ENCODE assay signal across 13 mouse cellular contexts in the genomic region with DNA sequence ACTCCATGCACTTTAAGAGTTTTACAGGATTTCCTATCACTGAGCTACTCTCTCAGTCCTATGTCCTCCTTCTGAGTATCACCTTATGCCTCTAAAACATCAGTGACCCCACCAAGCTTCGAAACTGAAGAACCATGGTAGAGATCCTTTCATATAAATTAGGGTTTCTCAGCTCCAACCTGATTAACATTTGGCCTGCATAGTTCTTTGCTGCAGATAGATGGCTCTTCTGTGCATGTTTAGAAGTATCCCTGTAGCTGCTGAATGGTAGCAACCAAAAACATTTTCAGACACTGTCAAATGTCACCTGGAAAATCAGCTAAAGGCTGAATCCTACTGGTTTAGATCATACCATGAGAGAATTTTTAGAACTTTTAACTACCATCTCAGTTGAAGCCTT. TPM values are rescaled to one million over a fixed set of nuclear protein-coding genes. Genes with fewer than 3 reads are reported as not detected.
DNase-seq lines count a peak whose midpoint lies in the region; ATAC-seq lines count a peak whose summit lies in the region.
"Had no signal": no experiment of that assay in that cellular context is flagged by ENCODE, and none has a peak within 500 bp of the region (broad histone marks: within the 10 kb centered on the region; RNA-seq: fewer than 3 reads in every experiment).

No protein-coding gene starts in this region.

- no peaks in the 10 kb centered on the region for H3K9me3 ChIP-seq in heart, embryonic 15.5 days (replicated peaks)
- no peaks in the 10 kb centered on the region for H3K9me3 ChIP-seq in liver, embryonic 16.5 days (replicated peaks; ENCODE audit: control insufficient read depth, low read length)

- peak overlapping the region; percentile 98 for H3K4me3 ChIP-seq in heart, embryonic 15.5 days
- H3K4me3 ChIP-seq in liver, embryonic 16.5 days (ENCODE audit: low read depth, low read length) = no peak overlapping the region

- H3K27me3 ChIP-seq in heart, embryonic 15.5 days = no peaks in the 10 kb centered on the region
- H3K27me3 ChIP-seq in liver, embryonic 16.5 days (ENCODE audit: control insufficient read depth, insufficient read depth, low read depth, low read length) = no peaks in the 10 kb centered on the region

- peak overlapping the region; percentile 74 for H3K4me2 ChIP-seq in heart, embryonic 15.5 days
- peak overlapping the region; percentile 77; the same call in 1 of the 2 replicates for H3K4me2 ChIP-seq in liver, embryonic 16.5 days (ENCODE audit: low read depth, low read length)

- ATAC-seq in heart, embryonic 15.5 days (replicated peaks; ENCODE audit: insufficient number of reproducible peaks, insufficient read depth, low FRiP score, low read depth) = no peak
- no peak for ATAC-seq in liver, embryonic 16.5 days (ENCODE audit: low read depth)

- DNase-seq in heart, postnatal 4 days = no peak
- peak; percentile 6 for DNase-seq in CD4-positive helper T cell, adult 2 months (ENCODE audit: low read depth, low spot score)
- DNase-seq in brain, adult 2 months (ENCODE audit: low read depth, low spot score) = peak; percentile 17
- no peak for DNase-seq in gastrocnemius, adult 8-10 months (ENCODE audit: low spot score in 2 of 2)
- DNase-seq in left cerebral cortex, adult 8-10 months (ENCODE audit: low spot score in 2 of 2) = no peak
- DNase-seq in right cerebral cortex, adult 2 months (ENCODE audit: low spot score in 2 of 2) = no peak
- DNase-seq: cerebellum, adult 11 months; lung, postnatal 4 days; right cerebral cortex, postnatal 14 days; thymus, postnatal 14 days had no signal

- 93% methylated on average over 1 of the region's 1 CpGs for WGBS in heart, embryonic 15.5 days
- WGBS in liver, embryonic 16.5 days (ENCODE audit: insufficient replicate concordance) = 76% methylated on average over 1 of the region's 1 CpGs

- H3K36me3 ChIP-seq in heart, embryonic 15.5 days = peaks cover 45% of the 10 kb centered on the region
- peaks cover 34% of the 10 kb centered on the region for H3K36me3 ChIP-seq in liver, embryonic 16.5 days (ENCODE audit: control insufficient read depth, insufficient read depth)

- H3K9ac ChIP-seq in heart, embryonic 15.5 days = no peak overlapping the region
- H3K9ac ChIP-seq in liver, embryonic 16.5 days (ENCODE audit: low read depth, low read length) = no peak overlapping the region

- H3K27ac ChIP-seq in heart, embryonic 15.5 days = no peak overlapping the region
- no peak overlapping the region for H3K27ac ChIP-seq in liver, embryonic 16.5 days (ENCODE audit: low read length)

- H3K4me1 ChIP-seq in heart, embryonic 15.5 days (replicated peaks) = peaks cover 37% of the 10 kb centered on the region
- H3K4me1 ChIP-seq in liver, embryonic 16.5 days (ENCODE audit: control insufficient read depth, low read depth, low read length) = peaks cover 16% of the 10 kb centered on the region

RNA-seq across cellular contexts. Expression of gene Wdr77, which starts 1.9 kb away (rescaled TPM):
- 69.9 and 92.3 TPM in 2 replicates for polyA plus RNA-seq in heart, embryonic 15.5 days (2015; fragmentation: Nextera tagmentation; extraction: Ambion mirVana)
- total RNA-seq in heart, postnatal 4 days (2021) = 10 to 100 TPM; 58.3 to 63.3 TPM
- polyA plus RNA-seq in liver, embryonic 16.5 days (2015; fragmentation: Nextera tagmentation; extraction: Ambion mirVana) = 35.1 and 35.9 TPM in 2 replicates
- total RNA-seq in gastrocnemius, adult 8-10 months (2022) = 10 to 100 TPM; 30.4 to 36.9 (median 33.5) TPM
- 10 to 100 TPM; 45.0 to 54.3 (median 52.6) TPM for total RNA-seq in left cerebral cortex, adult 8-10 months (2022)

RNA-seq across cellular contexts. Expression of gene Atp5f1, which starts 2.7 kb away (rescaled TPM):
- polyA plus RNA-seq in heart, embryonic 15.5 days (2015; fragmentation: Nextera tagmentation; extraction: Ambion mirVana) = 760 and 907 TPM in 2 replicates
- 100 to 1,000 TPM; 829 to 853 TPM for total RNA-seq in heart, postnatal 4 days (2021)
- polyA plus RNA-seq in liver, embryonic 16.5 days (2015; fragmentation: Nextera tagmentation; extraction: Ambion mirVana) = 287 and 311 TPM in 2 replicates
- 100 to 1,000 TPM; 508 to 548 (median 541) TPM for total RNA-seq in gastrocnemius, adult 8-10 months (2022)
- total RNA-seq in left cerebral cortex, adult 8-10 months (2022) = 100 to 1,000 TPM; 248 to 269 (median 257) TPM

RNA-seq across cellular contexts. Expression of gene Ovgp1, which starts 16.3 kb away (rescaled TPM):
- polyA plus RNA-seq in heart, embryonic 15.5 days (2015; fragmentation: Nextera tagmentation; extraction: Ambion mirVana) = 1.3 and 1.4 TPM in 2 replicates
- total RNA-seq in heart, postnatal 4 days (2021) = under 1 TPM; 0.47 to 0.48 TPM
- 0.48 and 0.79 TPM in 2 replicates for polyA plus RNA-seq in liver, embryonic 16.5 days (2015; fragmentation: Nextera tagmentation; extraction: Ambion mirVana)
- 1 to 10 TPM in 1 of 4 experiments, under 1 TPM in 3; 0.48 to 1.3 (median 0.71) TPM for total RNA-seq in gastrocnemius, adult 8-10 months (2022)
- 1 to 10 TPM; 1.7 to 3.3 (median 2.1) TPM for total RNA-seq in left cerebral cortex, adult 8-10 months (2022)

RNA-seq across cellular contexts. Expression of gene I830077J02Rik, which starts 24.8 kb away (rescaled TPM):
- polyA plus RNA-seq in heart, embryonic 15.5 days (2015; fragmentation: Nextera tagmentation; extraction: Ambion mirVana) = 0.76 and 1.8 TPM in 2 replicates
- 1 to 10 TPM in 1 of 2 experiments, under 1 TPM in 1; 0.69 to 1.4 TPM for total RNA-seq in heart, postnatal 4 days (2021)
- polyA plus RNA-seq in liver, embryonic 16.5 days (2015; fragmentation: Nextera tagmentation; extraction: Ambion mirVana) = 2.4 and 2.9 TPM in 2 replicates
- under 1 TPM in 2 of 4 experiments, not detected in 2; 0.17 to 0.43 TPM for total RNA-seq in gastrocnemius, adult 8-10 months (2022)
- total RNA-seq in left cerebral cortex, adult 8-10 months (2022) = 1 to 10 TPM; 1.1 to 2.7 (median 1.4) TPM

RNA-seq across cellular contexts. Expression of gene Pifo, which starts 57.2 kb away (rescaled TPM):
- 0.42 and 1.3 TPM in 2 replicates for polyA plus RNA-seq in heart, embryonic 15.5 days (2015; fragmentation: Nextera tagmentation; extraction: Ambion mirVana)
- not detected for total RNA-seq in heart, postnatal 4 days (2021)
- not detected in 2 replicates for polyA plus RNA-seq in liver, embryonic 16.5 days (2015; fragmentation: Nextera tagmentation; extraction: Ambion mirVana)
- under 1 TPM in 2 of 4 experiments, not detected in 2; 0.36 to 0.54 TPM for total RNA-seq in gastrocnemius, adult 8-10 months (2022)
- total RNA-seq in left cerebral cortex, adult 8-10 months (2022) = 1 to 10 TPM in 1 of 4 experiments, under 1 TPM in 3; 0.42 to 1.0 (median 0.47) TPM
- polyA plus RNA-seq: large intestine, adult 2 months had no signal

Comparison
In these comparisons a context has a peak if more than half of its experiments do, and no peak if none do; other contexts are left out.
1. DNase-seq: peak in CD4-positive helper T cell, adult 2 months (single experiment) and brain, adult 2 months (single experiment); none in heart, postnatal 4 days (single experiment), gastrocnemius, adult 8-10 months (0 of 2), left cerebral cortex, adult 8-10 months (0 of 2) and right cerebral cortex, adult 2 months (0 of 2).